Mouse (Mus musculus) E14TG2a.4 (cell line): ENCODE measurements around the gene Paqr8.

Experiments used
- CTCF ChIP-seq: conservative IDR thresholded peaks from 2 replicates; pipeline ENCODE4 v1.5.1; 2014; ENCODE audit warnings: low read length
- NANOG ChIP-seq: IDR thresholded peaks from 2 replicates; pipeline ENCODE4 v1.6.1; 2014; ENCODE audit warnings: borderline replicate concordance, low read length, mixed read lengths
- POU5F1 ChIP-seq: IDR thresholded peaks from 2 replicates; pipeline ENCODE4 v1.6.1; 2014; ENCODE audit warnings: low read length, borderline replicate concordance

GRCm38 (mm10) chr1:20954876-20955275, 64.5 kb downstream of the Paqr8 start:
- TF ChIP-seq CTCF = no peak
- no peak for TF ChIP-seq NANOG
- TF ChIP-seq POU5F1 = no peak
